Mouse (Mus musculus) frontal cortex, postnatal 25 days (tissue): ENCODE results near the gene Mrps33.

ENCODE experiments used
- DNase-seq, 2 experiments: peaks; one replicate each; pipeline ENCODE4 v3.0.0; 2022; ENCODE audit warnings: low spot score in 2 of 2

Gene Mrps33

GRCm38 (mm10) chr6:39780857-39781666 lies 29.7 kb downstream of the Mrps33 start:
- DNase-seq = no peak

GRCm38 (mm10) chr6:39778506-39778905 lies 32.3 kb downstream of the Mrps33 start:
- no peak for DNase-seq

- DNase-seq = no peak
Measured at GRCm38 (mm10) chr6:39776275-39776674, 34.5 kb downstream of the Mrps33 start.

GRCm38 (mm10) chr6:39775029-39775428 lies 35.8 kb downstream of the Mrps33 start:
- no peak for DNase-seq

- DNase-seq = no peak
Measured at GRCm38 (mm10) chr6:39757229-39757628, 53.6 kb downstream of the Mrps33 start.
